Mouse (Mus musculus): ENCODE measurements around the gene Rbp7. TPM values are rescaled to one million over a fixed set of nuclear protein-coding genes. Genes with fewer than 3 reads are reported as not detected.

Gene Rbp7
- total and polyA plus RNA-seq, 3 experiments, result not detected

- Histone ChIP-seq H3K27me3 (replicated peaks) (no peaks in the 10 kb centered on the region), H3K79me2 (replicated peaks; ENCODE audit: control insufficient read depth, extremely low read depth, insufficient read depth, poor library complexity, severe bottlenecking) (peaks cover 21% of the 10 kb centered on the region), H3K4me2 (ENCODE audit: insufficient read depth, low read depth, poor library complexity, severe bottlenecking) (peak within 1 kb of the TSS; percentile 90), H3K4me3 (replicated peaks in 1 of 3; ENCODE audit: low read depth in 2 of 3, low read length in 2 of 3, poor library complexity in 1 of 3) (peak within 1 kb of the TSS; percentile 87 to 91 (median 88)), H3K9ac (ENCODE audit: insufficient read depth, low read depth) (peak within 1 kb of the TSS; percentile 92), H3K4me1 (ENCODE audit: control insufficient read depth in 1 of 2, insufficient read depth in 2 of 2) (peaks cover 6 to 35% of the 10 kb centered on the region in 2 experiments; a peak in 3 of 4 replicates), H3K27ac (ENCODE audit: insufficient read depth, low read depth) (peak within 1 kb of the TSS; percentile 26), H3K9me3 (replicated peaks; ENCODE audit: low read length) (peaks cover 3% of the 10 kb centered on the region), H3K36me3 (replicated peaks in 1 of 2; ENCODE audit: control insufficient read depth in 1 of 2, insufficient read depth in 1 of 2, low read length in 1 of 2) (peaks cover 23 to 43% of the 10 kb centered on the region in 2 experiments)
- in situ Hi-C loops (cut with MboI; ENCODE audit: low pct_ligation_motif_present, low pct_unique_long_range_greater_than_20kb, low sequenced_read_pairs) (no loop called here), dilution Hi-C loops (cut with MboI; ENCODE audit: extremely low pct_ligation_motif_present, extremely low pct_unique_long_range_greater_than_20kb, low sequenced_read_pairs) (no loop called here)
- peak; percentile 93 for DNase-seq (ENCODE audit: extremely low read depth)
- peak; percentile 47; the same call in 1 of the 2 replicates for TF ChIP-seq MAX (IDR thresholded peaks at IDR 0.05; ENCODE audit: low read length)
- TF ChIP-seq CHD2 (IDR thresholded peaks at IDR 0.05; ENCODE audit: low read length), result peak; percentile 75
- TF ChIP-seq NRF1 (IDR thresholded peaks at IDR 0.05; ENCODE audit: low read depth, low read length), result no peak
- no peak for TF ChIP-seq BHLHE40 (IDR thresholded peaks at IDR 0.05; ENCODE audit: low read depth, low read length)
- TF ChIP-seq POLR2AphosphoS2 (IDR thresholded peaks at IDR 0.05; ENCODE audit: low read depth, low read length), result no peak
- TF ChIP-seq NELFE (IDR thresholded peaks at IDR 0.05; ENCODE audit: low read depth, low read length), result peak; percentile 45; the same call in 1 of the 2 replicates
- no peak for TF ChIP-seq JUN (IDR thresholded peaks at IDR 0.05; ENCODE audit: insufficient read depth, low read depth, low read length)
- TF ChIP-seq GABPA (IDR thresholded peaks at IDR 0.05; ENCODE audit: insufficient replicate concordance, low read depth, low read length), result peak; percentile 28; the same call in 1 of the 2 replicates
- TF ChIP-seq TBP (conservative IDR thresholded peaks at IDR 0.05; ENCODE audit: low read depth, low read length), result 0 out of 2 replicates have a peak, but pooled peaks have one; percentile 29
- TF ChIP-seq RCOR1 (conservative IDR thresholded peaks at IDR 0.05; ENCODE audit: low read depth, low read length), result no peak
- peak; percentile 82 for TF ChIP-seq MAZ (IDR thresholded peaks at IDR 0.05; ENCODE audit: low read depth, low read length)
- TF ChIP-seq ETS1 (conservative IDR thresholded peaks at IDR 0.05; ENCODE audit: low read depth, low read length), result no peak
- no peak for TF ChIP-seq CHD1 (IDR thresholded peaks at IDR 0.05; ENCODE audit: low read depth, low read length)
- peak; percentile 88; the same call in 1 of the 2 replicates for TF ChIP-seq KAT2A (IDR thresholded peaks at IDR 0.05; ENCODE audit: insufficient replicate concordance, low read length)
- TF ChIP-seq RAD21 (IDR thresholded peaks at IDR 0.05; ENCODE audit: low read depth, low read length), result no peak
- peak; percentile 95 for TF ChIP-seq SIN3A (IDR thresholded peaks at IDR 0.05; ENCODE audit: low read length)
- TF ChIP-seq MAFK (IDR thresholded peaks at IDR 0.05; ENCODE audit: insufficient replicate concordance, low read length), result no peak
- peak; percentile 60; the same call in 1 of the 2 replicates for TF ChIP-seq MEF2A (IDR thresholded peaks at IDR 0.05; ENCODE audit: borderline replicate concordance, low read depth, low read length)
- 0 out of 2 replicates have a peak, but pooled peaks have one; percentile 50 for TF ChIP-seq UBTF (IDR thresholded peaks at IDR 0.05; ENCODE audit: low read depth, low read length)
- TF ChIP-seq PAX5 (IDR thresholded peaks at IDR 0.05; ENCODE audit: low read length), result no peak
- peak; percentile 69; the same call in 1 of the 2 replicates for TF ChIP-seq POLR2A (IDR thresholded peaks at IDR 0.05; ENCODE audit: low read depth, low read length)
- TF ChIP-seq ZC3H11A (IDR thresholded peaks at IDR 0.05; ENCODE audit: low read depth, low read length), result no peak
- peak; percentile 87; the same call in 1 of the 2 replicates for TF ChIP-seq MXI1 (IDR thresholded peaks at IDR 0.05; ENCODE audit: low read depth, low read length)
- TF ChIP-seq USF1 (IDR thresholded peaks at IDR 0.05; ENCODE audit: low read depth, low read length), result no peak
- TF ChIP-seq MYC (IDR thresholded peaks at IDR 0.05; ENCODE audit: low read depth, low read length), result 0 out of 2 replicates have a peak, but pooled peaks have one; percentile 50
- no peak for TF ChIP-seq ZMIZ1 (IDR thresholded peaks at IDR 0.05; ENCODE audit: low read depth, low read length)
- TF ChIP-seq SMC3 (IDR thresholded peaks at IDR 0.05; ENCODE audit: low read depth, low read length), result no peak
- peak; percentile 83 for TF ChIP-seq ELF1 (IDR thresholded peaks at IDR 0.05; ENCODE audit: low read depth, low read length)
- no peak for TF ChIP-seq ZNF384 (IDR thresholded peaks at IDR 0.05; ENCODE audit: low read depth, low read length)
- no peak for TF ChIP-seq EP300 (IDR thresholded peaks at IDR 0.05; ENCODE audit: low read length)
- TF ChIP-seq CTCF (conservative IDR thresholded peaks at IDR 0.05 in 1 of 2, IDR thresholded peaks at IDR 0.05 in 1 of 2; ENCODE audit: low read depth in 2 of 2, low read length in 2 of 2), result no peak
- peak; percentile 84 for TF ChIP-seq TCF12 (IDR thresholded peaks at IDR 0.05; ENCODE audit: low read depth, low read length)
- TF ChIP-seq IRF4 (IDR thresholded peaks at IDR 0.05; ENCODE audit: low read depth, low read length), result peak; percentile 79
- peak; percentile 94 for TF ChIP-seq HCFC1 (IDR thresholded peaks at IDR 0.05; ENCODE audit: low read depth, low read length)
Observed at GRCm38 (mm10) chr4:149485053-149485824, 30.5 kb upstream of the Rbp7 start, which contains the start of the genes Nmnat1 and Lzic. Nmnat1 (minus strand) TSS chr4:149485202. Lzic (plus strand) TSS chr4:149485229.

Data from CH12.LX (cell line).